Mouse (Mus musculus): ENCODE results near the gene Sept12. TPM values are rescaled to one million over a fixed set of nuclear protein-coding genes. Genes with fewer than 3 reads are reported as not detected.

Gene Sept12
- polyA plus RNA-seq, 1 experiment from 2014 or later = not detected

- H3K36me3 ChIP-seq (ENCODE audit: control insufficient read depth, insufficient read depth, low read length) = peaks cover 12% of the 10 kb centered on the region
- 76% methylated on average over 4 of the region's 4 CpGs for WGBS
- no peak for ATAC-seq (ENCODE audit: low FRiP score)
Measured at GRCm38 (mm10) chr16:4947378-4947777, 50.3 kb downstream of the Sept12 start.

GRCm38 (mm10) chr16:4946155-4946554 lies 51.5 kb downstream of the Sept12 start:
- ATAC-seq (ENCODE audit: low FRiP score) (no peak), DNase-seq (ENCODE audit: low spot score) (no peak)
- Histone ChIP-seq H3K36me3 (ENCODE audit: control insufficient read depth, insufficient read depth, low read length) (peaks cover 17% of the 10 kb centered on the region), H3K9ac (ENCODE audit: low read depth, low read length) (no peak overlapping the region), H3K4me1 (replicated peaks; ENCODE audit: control insufficient read depth, insufficient read depth, low read length) (no peaks in the 10 kb centered on the region), H3K27ac (ENCODE audit: low read depth, low read length) (no peak overlapping the region), H3K27me3 (ENCODE audit: control insufficient read depth, insufficient read depth, low read length) (no peaks in the 10 kb centered on the region), H3K4me2 (replicated peaks; ENCODE audit: low read depth, low read length) (no peak overlapping the region), H3K4me3 (ENCODE audit: low read depth, low read length) (no peak overlapping the region), H3K9me3 (ENCODE audit: control insufficient read depth, low read length) (no peaks in the 10 kb centered on the region)
- WGBS = 89% methylated on average over 3 of the region's 3 CpGs

More at GRCm38 (mm10) chr16:4947378-4947777, 50.3 kb downstream of the Sept12 start:
- H3K4me3 ChIP-seq (ENCODE audit: low read depth, low read length) = no peak overlapping the region
- H3K27me3 ChIP-seq (ENCODE audit: control insufficient read depth, insufficient read depth, low read length) = no peaks in the 10 kb centered on the region
- no peak for DNase-seq (ENCODE audit: low spot score)
- no peaks in the 10 kb centered on the region for H3K9me3 ChIP-seq (ENCODE audit: control insufficient read depth, low read length)
- H3K4me2 ChIP-seq (replicated peaks; ENCODE audit: low read depth, low read length) = no peak overlapping the region
- H3K27ac ChIP-seq (ENCODE audit: low read depth, low read length) = no peak overlapping the region
- H3K9ac ChIP-seq (ENCODE audit: low read depth, low read length) = no peak overlapping the region
- H3K4me1 ChIP-seq (replicated peaks; ENCODE audit: control insufficient read depth, insufficient read depth, low read length) = no peaks in the 10 kb centered on the region

DNA sequence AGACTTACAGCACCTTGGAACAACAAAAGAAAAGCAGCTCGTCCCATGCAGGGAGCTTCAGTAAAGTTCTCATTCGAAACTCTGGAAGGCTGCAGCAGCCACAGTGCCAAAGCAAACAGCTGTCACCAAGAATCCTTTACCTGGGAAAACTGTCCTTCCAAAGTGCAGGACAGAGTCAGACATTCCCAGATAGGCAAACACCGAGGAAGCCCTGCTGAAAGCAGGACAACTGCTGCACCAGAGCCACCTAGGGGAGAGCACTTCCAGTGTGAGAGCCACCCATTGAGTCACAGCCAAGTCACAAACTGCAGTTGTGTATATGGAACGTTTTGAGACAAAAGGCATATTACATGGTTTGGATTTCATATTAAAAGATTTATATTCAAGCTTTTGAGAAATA lies 52.2 kb downstream of the Sept12 start:
- DNase-seq (ENCODE audit: low spot score) = no peak
- Histone ChIP-seq H3K9ac (ENCODE audit: low read depth, low read length) (no peak overlapping the region), H3K36me3 (ENCODE audit: control insufficient read depth, insufficient read depth, low read length) (peaks cover 17% of the 10 kb centered on the region), H3K4me1 (replicated peaks; ENCODE audit: control insufficient read depth, insufficient read depth, low read length) (no peaks in the 10 kb centered on the region), H3K4me2 (replicated peaks; ENCODE audit: low read depth, low read length) (no peak overlapping the region), H3K27ac (ENCODE audit: low read depth, low read length) (no peak overlapping the region), H3K9me3 (ENCODE audit: control insufficient read depth, low read length) (no peaks in the 10 kb centered on the region), H3K27me3 (ENCODE audit: control insufficient read depth, insufficient read depth, low read length) (no peaks in the 10 kb centered on the region), H3K4me3 (ENCODE audit: low read depth, low read length) (no peak overlapping the region)
- ATAC-seq (ENCODE audit: low FRiP score) = no peak
- WGBS = 83% methylated on average over 4 of the region's 4 CpGs

GRCm38 (mm10) chr16:4943431-4943830 lies 54.2 kb downstream of the Sept12 start:
- 100% methylated on average over 3 of the region's 3 CpGs for WGBS
- H3K36me3 ChIP-seq (ENCODE audit: control insufficient read depth, insufficient read depth, low read length) = peaks cover 15% of the 10 kb centered on the region; the same call in 1 of the 2 replicates
- no peak for DNase-seq (ENCODE audit: low spot score)

DNA sequence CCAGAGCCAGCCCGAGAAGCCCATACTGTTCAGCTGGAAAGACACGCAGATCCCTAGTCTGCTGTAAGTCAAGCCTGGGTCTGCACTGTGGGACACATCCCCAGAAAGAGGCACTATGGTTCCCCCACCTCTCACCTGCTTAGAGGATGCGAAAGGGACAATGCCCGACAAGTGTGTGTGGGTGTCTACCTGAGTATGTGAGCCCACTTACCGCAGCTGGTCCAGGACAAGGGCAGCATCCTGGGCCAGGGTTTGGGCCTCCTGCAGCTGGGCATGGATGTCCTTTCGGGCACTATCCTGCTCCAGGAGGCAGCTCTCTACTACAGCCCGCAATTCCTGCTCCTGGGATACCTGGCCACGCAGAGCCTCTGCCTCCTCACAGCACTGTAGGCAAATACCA lies 54.8 kb downstream of the Sept12 start:
- H3K4me3 ChIP-seq (ENCODE audit: low read depth, low read length) = no peak overlapping the region
- DNase-seq (ENCODE audit: low spot score) = no peak
- no peak for ATAC-seq (ENCODE audit: low FRiP score)
- H3K9me3 ChIP-seq (ENCODE audit: control insufficient read depth, low read length) = no peaks in the 10 kb centered on the region
- H3K9ac ChIP-seq (ENCODE audit: low read depth, low read length) = no peak overlapping the region
- peaks cover 15% of the 10 kb centered on the region; the same call in 1 of the 2 replicates for H3K36me3 ChIP-seq (ENCODE audit: control insufficient read depth, insufficient read depth, low read length)
- H3K27ac ChIP-seq (ENCODE audit: low read depth, low read length) = no peak overlapping the region
- no peak overlapping the region for H3K4me2 ChIP-seq (replicated peaks; ENCODE audit: low read depth, low read length)
- H3K4me1 ChIP-seq (replicated peaks; ENCODE audit: control insufficient read depth, insufficient read depth, low read length) = peaks cover 2% of the 10 kb centered on the region; the same call in 1 of the 2 replicates
- WGBS = 93% methylated on average over 8 of the region's 8 CpGs
- no peaks in the 10 kb centered on the region for H3K27me3 ChIP-seq (ENCODE audit: control insufficient read depth, insufficient read depth, low read length)

More at GRCm38 (mm10) chr16:4943431-4943830, 54.2 kb downstream of the Sept12 start:
- Histone ChIP-seq H3K27me3 (ENCODE audit: control insufficient read depth, insufficient read depth, low read length) (no peaks in the 10 kb centered on the region), H3K9ac (ENCODE audit: low read depth, low read length) (no peak overlapping the region), H3K4me2 (replicated peaks; ENCODE audit: low read depth, low read length) (no peak overlapping the region), H3K4me1 (replicated peaks; ENCODE audit: control insufficient read depth, insufficient read depth, low read length) (peaks cover 2% of the 10 kb centered on the region; the same call in 1 of the 2 replicates), H3K9me3 (ENCODE audit: control insufficient read depth, low read length) (no peaks in the 10 kb centered on the region), H3K27ac (ENCODE audit: low read depth, low read length) (no peak overlapping the region), H3K4me3 (ENCODE audit: low read depth, low read length) (no peak overlapping the region)
- ATAC-seq (ENCODE audit: low FRiP score) = no peak

DNA sequence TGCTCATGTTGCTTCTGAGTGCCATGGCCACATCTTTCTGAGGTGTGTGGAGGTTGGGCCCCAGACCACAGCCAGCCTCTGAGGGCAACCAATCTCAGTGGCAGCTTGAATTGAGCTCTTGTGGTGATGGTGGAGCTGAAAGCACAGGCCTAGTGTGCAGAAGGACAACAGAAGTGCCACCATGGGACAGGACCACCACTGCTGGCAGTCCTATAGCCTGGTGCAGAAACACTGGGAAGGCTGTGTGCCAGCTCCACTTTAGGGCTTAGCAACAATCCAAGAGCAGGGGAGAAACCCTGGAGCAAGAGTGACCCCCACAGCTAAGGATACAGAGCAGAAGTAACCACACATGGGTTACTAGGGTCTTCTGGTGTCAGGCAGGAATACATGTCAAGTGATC lies 56.6 kb downstream of the Sept12 start:
- no peak overlapping the region for H3K4me2 ChIP-seq (replicated peaks; ENCODE audit: low read depth, low read length)
- H3K27me3 ChIP-seq (ENCODE audit: control insufficient read depth, insufficient read depth, low read length) = no peaks in the 10 kb centered on the region
- ATAC-seq (ENCODE audit: low FRiP score) (no peak), DNase-seq (ENCODE audit: low spot score) (no peak)
- no peaks in the 10 kb centered on the region for H3K9me3 ChIP-seq (ENCODE audit: control insufficient read depth, low read length)
- no peak overlapping the region for H3K27ac ChIP-seq (ENCODE audit: low read depth, low read length)
- peaks cover 15% of the 10 kb centered on the region; the same call in 1 of the 2 replicates for H3K36me3 ChIP-seq (ENCODE audit: control insufficient read depth, insufficient read depth, low read length)
- H3K4me3 ChIP-seq (ENCODE audit: low read depth, low read length) = no peak overlapping the region
- peaks cover 2% of the 10 kb centered on the region; the same call in 1 of the 2 replicates for H3K4me1 ChIP-seq (replicated peaks; ENCODE audit: control insufficient read depth, insufficient read depth, low read length)
- no peak overlapping the region for H3K9ac ChIP-seq (ENCODE audit: low read depth, low read length)

DNA sequence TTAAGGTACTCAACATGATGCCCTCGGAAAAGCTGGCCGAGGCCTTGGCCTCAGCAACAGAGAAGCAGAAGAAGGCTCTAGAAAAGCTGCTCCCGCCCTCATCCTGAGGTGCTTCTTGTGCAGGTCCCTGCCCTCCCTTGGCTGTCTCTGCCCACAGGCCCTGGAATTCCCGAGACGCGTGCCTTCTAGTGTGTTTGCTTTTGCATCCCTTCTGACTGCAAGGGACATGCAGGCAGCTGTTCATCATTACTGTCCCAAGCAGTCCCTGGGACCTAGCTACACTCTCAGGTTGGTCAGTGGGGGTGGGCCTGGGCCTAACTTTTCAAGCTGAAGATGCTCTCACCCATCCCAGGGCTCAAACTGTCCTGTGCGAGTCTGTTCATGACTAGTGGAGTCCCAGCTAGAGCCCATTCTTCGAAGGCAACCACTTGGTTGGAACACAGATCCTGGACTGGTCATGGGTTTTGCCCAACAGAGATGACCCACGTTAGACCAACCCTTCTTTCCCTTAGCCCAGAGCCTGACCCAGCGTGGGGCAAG lies 57.3 kb downstream of the Sept12 start:
- peaks cover 2% of the 10 kb centered on the region; the same call in 1 of the 2 replicates for H3K4me1 ChIP-seq (replicated peaks; ENCODE audit: control insufficient read depth, insufficient read depth, low read length)
- H3K27me3 ChIP-seq (ENCODE audit: control insufficient read depth, insufficient read depth, low read length) = no peaks in the 10 kb centered on the region
- H3K36me3 ChIP-seq (ENCODE audit: control insufficient read depth, insufficient read depth, low read length) = peaks cover 15% of the 10 kb centered on the region; the same call in 1 of the 2 replicates
- peak overlapping the region; percentile 81; the same call in 1 of the 2 replicates for H3K4me2 ChIP-seq (replicated peaks; ENCODE audit: low read depth, low read length)
- ATAC-seq (ENCODE audit: low FRiP score) = no peak
- no peak for DNase-seq (ENCODE audit: low spot score)
- H3K27ac ChIP-seq (ENCODE audit: low read depth, low read length) = no peak overlapping the region
- no peak overlapping the region for H3K9ac ChIP-seq (ENCODE audit: low read depth, low read length)
- no peaks in the 10 kb centered on the region for H3K9me3 ChIP-seq (ENCODE audit: control insufficient read depth, low read length)
- H3K4me3 ChIP-seq (ENCODE audit: low read depth, low read length) = no peak overlapping the region
- 93% methylated on average over 10 of the region's 10 CpGs for WGBS

DNA sequence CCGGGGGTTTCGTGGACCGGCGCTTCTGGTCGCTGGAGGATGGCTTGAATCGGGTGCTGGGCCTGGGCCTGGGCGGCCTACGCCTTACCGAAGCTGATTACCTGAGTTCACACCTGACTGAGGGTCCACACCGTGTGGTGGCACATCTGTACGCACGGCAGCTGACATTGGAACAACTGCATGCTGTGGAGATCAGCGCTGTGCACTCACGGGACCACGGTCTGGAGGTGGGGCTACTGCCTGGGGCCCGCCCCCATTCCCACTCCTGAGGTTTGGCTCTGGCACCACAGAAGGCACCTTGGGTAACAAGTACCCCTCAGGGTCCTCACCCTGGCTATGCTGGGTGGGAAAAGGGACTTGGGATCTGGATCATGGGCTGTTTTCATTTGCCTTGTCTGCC lies 58.2 kb downstream of the Sept12 start:
- DNase-seq (ENCODE audit: low spot score) (no peak), ATAC-seq (ENCODE audit: low FRiP score) (peak; percentile 77)
- H3K9me3 ChIP-seq (ENCODE audit: control insufficient read depth, low read length) = no peaks in the 10 kb centered on the region
- H3K36me3 ChIP-seq (ENCODE audit: control insufficient read depth, insufficient read depth, low read length) = peaks cover 13% of the 10 kb centered on the region; the same call in 1 of the 2 replicates
- peak overlapping the region; percentile 83 for H3K9ac ChIP-seq (ENCODE audit: low read depth, low read length)
- WGBS = 4% methylated on average over 16 of the region's 16 CpGs
- peak overlapping the region; percentile 71 for H3K4me3 ChIP-seq (ENCODE audit: low read depth, low read length)
- peak overlapping the region; percentile 70 for H3K27ac ChIP-seq (ENCODE audit: low read depth, low read length)
- no peaks in the 10 kb centered on the region for H3K27me3 ChIP-seq (ENCODE audit: control insufficient read depth, insufficient read depth, low read length)
- peaks cover 2% of the 10 kb centered on the region; the same call in 1 of the 2 replicates for H3K4me1 ChIP-seq (replicated peaks; ENCODE audit: control insufficient read depth, insufficient read depth, low read length)
- H3K4me2 ChIP-seq (replicated peaks; ENCODE audit: low read depth, low read length) = peak overlapping the region; percentile 81

DNA sequence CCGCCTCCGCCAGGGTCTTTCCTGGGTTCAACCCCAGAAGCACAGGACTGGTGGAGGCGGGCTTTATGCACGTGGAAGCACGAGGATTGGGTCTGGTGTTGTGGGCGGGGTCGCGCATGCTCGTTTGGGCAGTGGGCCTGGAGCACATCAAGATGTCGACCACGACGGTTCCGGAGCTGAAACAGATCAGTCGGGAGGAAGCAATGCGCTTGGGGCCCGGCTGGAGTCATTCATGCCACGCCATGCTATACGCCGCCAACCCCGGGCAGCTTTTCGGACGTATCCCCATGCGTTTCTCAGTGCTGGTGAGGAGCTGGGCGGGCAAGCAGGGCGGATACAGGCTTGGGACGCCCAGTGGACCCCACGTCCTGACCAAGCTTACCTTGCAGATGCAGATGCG lies 58.7 kb downstream of the Sept12 start:
- ATAC-seq (ENCODE audit: low FRiP score) (peak; percentile 97), DNase-seq (ENCODE audit: low spot score) (peak; percentile 95)
- H3K36me3 ChIP-seq (ENCODE audit: control insufficient read depth, insufficient read depth, low read length) = peaks cover 13% of the 10 kb centered on the region; the same call in 1 of the 2 replicates
- H3K4me2 ChIP-seq (replicated peaks; ENCODE audit: low read depth, low read length) = peak overlapping the region; percentile 81
- 0% methylated on average over 28 of the region's 28 CpGs for WGBS
- peak overlapping the region; percentile 71 for H3K4me3 ChIP-seq (ENCODE audit: low read depth, low read length)
- peak overlapping the region; percentile 83 for H3K9ac ChIP-seq (ENCODE audit: low read depth, low read length)
- peaks cover 2% of the 10 kb centered on the region; the same call in 1 of the 2 replicates for H3K4me1 ChIP-seq (replicated peaks; ENCODE audit: control insufficient read depth, insufficient read depth, low read length)
- H3K9me3 ChIP-seq (ENCODE audit: control insufficient read depth, low read length) = no peaks in the 10 kb centered on the region
- H3K27me3 ChIP-seq (ENCODE audit: control insufficient read depth, insufficient read depth, low read length) = no peaks in the 10 kb centered on the region
- H3K27ac ChIP-seq (ENCODE audit: low read depth, low read length) = peak overlapping the region; percentile 70

All from hindbrain, embryonic 11.5 days (tissue).